Mouse (Mus musculus): Measurements from ENCODE around the gene 6330409D20Rik. TPM values are rescaled to one million over a fixed set of nuclear protein-coding genes. Genes with fewer than 3 reads are reported as not detected.

Gene 6330409D20Rik
- polyA plus RNA-seq, 1 experiment from 2014 or later, result 0.69 TPM

DNA sequence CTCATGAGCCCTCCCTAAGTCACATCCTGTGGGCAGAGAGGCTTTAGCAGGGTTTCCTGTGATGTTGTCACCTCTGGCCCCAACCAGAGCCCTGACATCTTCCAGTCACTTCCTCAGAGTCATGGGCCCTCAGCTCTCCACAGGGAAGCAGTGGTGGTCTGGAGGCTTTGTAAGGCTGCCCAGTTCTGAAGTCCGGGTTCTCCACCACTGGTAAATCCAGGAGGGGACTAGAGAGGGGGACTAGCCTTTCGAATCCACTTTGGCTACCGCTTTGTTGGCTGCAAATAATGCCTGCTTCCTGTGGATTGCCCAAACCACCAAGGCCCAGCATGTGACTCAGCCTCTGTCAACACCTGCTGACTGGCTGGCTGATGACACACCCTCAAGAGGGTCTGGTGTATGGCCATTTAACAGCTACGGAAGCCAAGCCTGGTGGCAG is 25.8 kb downstream of the 6330409D20Rik start:
- no peaks in the 10 kb centered on the region; the same call in 1 of the 2 replicates for H3K9me3 ChIP-seq
- peak overlapping the region; percentile 98 for H3K27ac ChIP-seq
- WGBS, result 71% methylated on average over 4 of the region's 4 CpGs
- no peak for DNase-seq (ENCODE audit: extremely low spot score, low spot score)
- no peaks in the 10 kb centered on the region for H3K27me3 ChIP-seq (ENCODE audit: poor library complexity, severe bottlenecking)
- H3K4me3 ChIP-seq, result no peak overlapping the region
- peaks cover 16% of the 10 kb centered on the region for H3K36me3 ChIP-seq (replicated peaks)
- H3K4me1 ChIP-seq, result peaks cover 42% of the 10 kb centered on the region

GRCm38 (mm10) chr2:32714117-32714986 is 26.5 kb downstream of the 6330409D20Rik start:
- peaks cover 22% of the 10 kb centered on the region for H3K36me3 ChIP-seq (replicated peaks)
- no peaks in the 10 kb centered on the region for H3K27me3 ChIP-seq (ENCODE audit: poor library complexity, severe bottlenecking)
- peaks cover 47% of the 10 kb centered on the region for H3K4me1 ChIP-seq
- no peak for DNase-seq (ENCODE audit: extremely low spot score, low spot score)
- H3K27ac ChIP-seq, result peak overlapping the region; percentile 98
- H3K9me3 ChIP-seq, result no peaks in the 10 kb centered on the region; the same call in 1 of the 2 replicates
- H3K4me3 ChIP-seq, result peak overlapping the region; percentile 97
- 73% methylated on average over 11 of the region's 11 CpGs for WGBS

GRCm38 (mm10) chr2:32712934-32713817 is 27.6 kb downstream of the 6330409D20Rik start, which contains the start of gene Cdk9:
Cdk9 (minus strand) TSS chr2:32713076.
- H3K27ac ChIP-seq, result peak within 1 kb of the TSS; percentile 98
- H3K36me3 ChIP-seq (replicated peaks), result peaks cover 34% of the 10 kb centered on the region
- H3K9me3 ChIP-seq, result no peaks in the 10 kb centered on the region; the same call in 1 of the 2 replicates
- peaks cover 44% of the 10 kb centered on the region for H3K4me1 ChIP-seq
- H3K27me3 ChIP-seq (ENCODE audit: poor library complexity, severe bottlenecking), result no peaks in the 10 kb centered on the region
- peak; percentile 94 for DNase-seq (ENCODE audit: extremely low spot score, low spot score)
- under 1% methylated on average over 62 of the region's 79 CpGs for WGBS
- H3K4me3 ChIP-seq, result peak within 1 kb of the TSS; percentile 97

GRCm38 (mm10) chr2:32712586-32712933 is 28.3 kb downstream of the 6330409D20Rik start:
- peak overlapping the region; percentile 97 for H3K4me3 ChIP-seq
- H3K4me1 ChIP-seq, result peaks cover 44% of the 10 kb centered on the region
- H3K36me3 ChIP-seq (replicated peaks), result peaks cover 40% of the 10 kb centered on the region
- no peaks in the 10 kb centered on the region; the same call in 1 of the 2 replicates for H3K9me3 ChIP-seq
- H3K27me3 ChIP-seq (ENCODE audit: poor library complexity, severe bottlenecking), result no peaks in the 10 kb centered on the region
- peak; percentile 91 for DNase-seq (ENCODE audit: extremely low spot score, low spot score)
- under 1% methylated on average over 33 of the region's 44 CpGs for WGBS
- peak overlapping the region; percentile 98 for H3K27ac ChIP-seq

DNA sequence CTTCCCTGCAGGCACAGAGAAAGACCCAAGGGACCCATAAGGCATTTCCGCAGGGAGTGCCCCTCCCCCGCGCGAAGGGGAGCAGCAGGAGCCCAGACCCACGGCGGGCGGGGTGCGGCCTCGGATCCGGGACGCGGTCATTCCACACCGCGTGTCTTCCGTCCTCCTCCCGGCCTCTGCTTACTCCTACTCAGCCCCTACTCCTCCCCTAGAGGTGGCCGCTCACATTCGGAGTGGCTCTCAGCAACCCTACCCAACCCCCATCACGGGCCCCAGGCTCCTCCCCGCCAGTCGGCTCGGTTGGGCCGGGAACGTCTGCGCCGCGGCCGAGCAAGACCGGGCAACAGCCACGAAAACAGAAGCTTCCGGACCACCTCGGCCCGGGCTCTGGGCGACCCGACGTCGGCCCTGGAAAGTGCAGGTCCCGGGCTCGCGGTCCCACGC is 28.7 kb downstream of the 6330409D20Rik start:
- DNase-seq (ENCODE audit: extremely low spot score, low spot score), result peak; percentile 68
- Histone ChIP-seq H3K27ac (peak overlapping the region; percentile 98), H3K27me3 (ENCODE audit: poor library complexity, severe bottlenecking) (no peaks in the 10 kb centered on the region), H3K36me3 (replicated peaks) (peaks cover 44% of the 10 kb centered on the region), H3K9me3 (no peaks in the 10 kb centered on the region; the same call in 1 of the 2 replicates), H3K4me1 (peaks cover 44% of the 10 kb centered on the region), H3K4me3 (peak overlapping the region; percentile 97)
- under 1% methylated on average over 41 of the region's 41 CpGs for WGBS

- WGBS, result 30% methylated on average over 9 of the region's 9 CpGs
- H3K27ac ChIP-seq, result peak overlapping the region; percentile 98
Observed at GRCm38 (mm10) chr2:32711301-32712056, 29.3 kb downstream of the 6330409D20Rik start.

GRCm38 (mm10) chr2:32710425-32710824 is 30.4 kb downstream of the 6330409D20Rik start:
- peaks cover 44% of the 10 kb centered on the region for H3K4me1 ChIP-seq
- H3K27ac ChIP-seq, result no peak overlapping the region
- H3K36me3 ChIP-seq (replicated peaks), result peaks cover 61% of the 10 kb centered on the region
- H3K4me3 ChIP-seq, result no peak overlapping the region
- no peaks in the 10 kb centered on the region for H3K9me3 ChIP-seq
- WGBS, result 90% methylated on average over 5 of the region's 5 CpGs
- H3K27me3 ChIP-seq (ENCODE audit: poor library complexity, severe bottlenecking), result no peaks in the 10 kb centered on the region
- no peak for DNase-seq (ENCODE audit: extremely low spot score, low spot score)

More at GRCm38 (mm10) chr2:32711301-32712056, 29.3 kb downstream of the 6330409D20Rik start:
- peak overlapping the region; percentile 97 for H3K4me3 ChIP-seq
- peaks cover 51% of the 10 kb centered on the region for H3K36me3 ChIP-seq (replicated peaks)
- H3K4me1 ChIP-seq, result peaks cover 44% of the 10 kb centered on the region
- DNase-seq (ENCODE audit: extremely low spot score, low spot score), result no peak
- H3K9me3 ChIP-seq, result no peaks in the 10 kb centered on the region
- no peaks in the 10 kb centered on the region for H3K27me3 ChIP-seq (ENCODE audit: poor library complexity, severe bottlenecking)

DNA sequence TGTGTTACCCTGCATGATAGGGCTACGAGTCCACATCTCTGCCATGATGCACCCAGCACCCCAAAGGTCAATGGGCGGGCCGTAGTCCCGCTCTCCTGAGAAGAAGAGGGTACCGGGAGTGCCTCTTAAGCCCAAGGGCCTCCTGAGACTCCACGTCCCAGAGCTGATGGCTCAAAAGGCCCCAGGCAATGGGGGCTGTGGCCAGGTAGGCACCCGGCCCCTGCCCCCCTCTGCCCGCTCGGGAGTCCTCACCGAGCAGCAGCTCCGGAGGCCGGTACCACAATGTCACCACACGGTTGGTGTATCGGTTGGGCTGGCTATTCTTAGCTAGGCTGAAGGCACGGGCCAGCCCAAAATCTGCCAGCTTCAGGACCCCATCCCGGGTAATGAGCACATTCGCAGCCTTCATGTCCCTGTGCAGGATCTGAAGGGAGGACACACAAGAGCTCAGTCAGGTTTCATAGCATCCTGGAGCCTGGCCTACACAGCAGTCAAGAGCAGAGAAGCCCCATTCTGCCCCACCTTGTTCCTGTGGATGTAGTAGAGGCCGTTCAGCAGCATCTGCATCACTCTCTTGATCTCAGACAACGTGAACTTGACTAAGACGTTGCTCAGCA is 31.2 kb downstream of the 6330409D20Rik start:
- Histone ChIP-seq H3K4me3 (no peak overlapping the region; the same call in 1 of the 2 replicates), H3K27ac (no peak overlapping the region), H3K4me1 (peaks cover 41% of the 10 kb centered on the region), H3K27me3 (ENCODE audit: poor library complexity, severe bottlenecking) (no peaks in the 10 kb centered on the region), H3K36me3 (replicated peaks) (peaks cover 69% of the 10 kb centered on the region), H3K9me3 (no peaks in the 10 kb centered on the region)
- no peak for DNase-seq (ENCODE audit: extremely low spot score, low spot score)
- 95% methylated on average over 20 of the region's 20 CpGs for WGBS

- peak; percentile 75 for DNase-seq (ENCODE audit: extremely low spot score, low spot score)
- Histone ChIP-seq H3K27me3 (ENCODE audit: poor library complexity, severe bottlenecking) (no peaks in the 10 kb centered on the region), H3K27ac (no peak overlapping the region), H3K4me1 (peaks cover 31% of the 10 kb centered on the region), H3K4me3 (no peak overlapping the region), H3K9me3 (no peaks in the 10 kb centered on the region), H3K36me3 (replicated peaks) (peaks cover 79% of the 10 kb centered on the region)
- 53% methylated on average over 3 of the region's 3 CpGs for WGBS
Observed at GRCm38 (mm10) chr2:32708643-32709042, 32.2 kb downstream of the 6330409D20Rik start.

DNA sequence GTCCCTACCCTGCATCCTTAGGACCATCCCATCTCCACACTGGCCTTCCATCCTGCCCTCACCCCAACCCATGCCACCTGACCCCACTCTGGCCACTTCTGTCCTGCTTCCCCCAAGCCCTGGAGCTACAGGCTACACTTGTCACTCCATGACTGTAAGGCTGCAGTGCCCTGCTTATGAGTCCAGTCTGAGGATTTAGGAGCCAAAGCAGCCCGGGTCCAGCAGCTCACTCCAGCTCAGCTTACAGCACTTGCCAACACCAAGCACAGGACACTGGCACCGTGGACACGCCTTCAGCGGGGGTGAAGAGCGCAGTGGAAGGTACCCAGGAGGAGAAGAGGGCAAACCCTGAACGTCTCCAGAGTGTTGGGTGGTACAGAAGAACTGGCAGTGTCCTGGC is 33.8 kb downstream of the 6330409D20Rik start:
- WGBS, result 96% methylated on average over 6 of the region's 6 CpGs
- Histone ChIP-seq H3K36me3 (replicated peaks) (peaks cover 95% of the 10 kb centered on the region), H3K9me3 (no peaks in the 10 kb centered on the region), H3K27ac (no peak overlapping the region), H3K4me3 (no peak overlapping the region), H3K4me1 (peaks cover 18% of the 10 kb centered on the region), H3K27me3 (ENCODE audit: poor library complexity, severe bottlenecking) (no peaks in the 10 kb centered on the region)
- no peak for DNase-seq (ENCODE audit: extremely low spot score, low spot score)

DNA sequence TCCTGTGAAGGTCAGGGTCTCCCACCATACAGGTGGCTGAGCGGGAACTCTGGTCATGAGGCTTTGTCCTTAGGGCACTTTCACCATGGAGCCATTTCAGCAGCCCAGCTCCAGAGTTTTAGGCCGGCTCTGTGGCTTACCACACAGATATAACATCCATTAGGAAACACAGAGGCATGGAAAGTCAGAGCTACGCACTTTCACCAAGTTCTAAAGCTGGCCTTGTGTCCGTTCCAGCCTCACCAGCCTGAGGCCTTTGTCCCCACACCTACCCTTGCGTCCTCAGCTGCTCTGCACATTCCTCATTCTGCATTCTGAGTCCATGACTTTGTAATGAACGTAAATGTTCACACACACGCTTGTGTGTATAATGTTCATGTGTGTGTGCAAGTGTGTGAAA is 35.8 kb downstream of the 6330409D20Rik start:
- WGBS, result 95% methylated on average over 7 of the region's 7 CpGs

More for the DNA sequence above, 35.8 kb downstream of the 6330409D20Rik start:
- H3K27me3 ChIP-seq (ENCODE audit: poor library complexity, severe bottlenecking), result no peaks in the 10 kb centered on the region
- no peaks in the 10 kb centered on the region for H3K9me3 ChIP-seq
- H3K27ac ChIP-seq, result no peak overlapping the region
- peaks cover 9% of the 10 kb centered on the region for H3K4me1 ChIP-seq
- H3K4me3 ChIP-seq, result no peak overlapping the region
- DNase-seq (ENCODE audit: extremely low spot score, low spot score), result no peak
- H3K36me3 ChIP-seq (replicated peaks), result peaks cover 82% of the 10 kb centered on the region
